Mouse (Mus musculus): ENCODE measurements around the gene Olfr1065. TPM values are rescaled to one million over a fixed set of nuclear protein-coding genes. Genes with fewer than 3 reads are reported as not detected.

The Olfr1065 gene
- polyA plus RNA-seq (2017; shearing (Covaris generic)), result not detected

GRCm38 (mm10) chr2:86450491-86450890 is at the start of gene Olfr1065:
TSS of gene Olfr1065 (minus strand) at chr2:86450591.

GRCm38 (mm10) chr2:86487286-86487685 is 36.9 kb upstream of the Olfr1065 start, which contains the start of gene Olfr228:
TSS of gene Olfr228 (minus strand) at chr2:86487386.

GRCm38 (mm10) chr2:86456169-86456568 is 5.8 kb upstream of the Olfr1065 start, which contains the start of gene Olfr1066:
TSS of gene Olfr1066 (minus strand) at chr2:86456269.

GRCm38 (mm10) chr2:86426649-86427048 is 23.7 kb downstream of the Olfr1065 start, which contains the start of gene Olfr1062:
TSS of gene Olfr1062 (minus strand) at chr2:86426749.

GRCm38 (mm10) chr2:86413950-86414349 is 36.4 kb downstream of the Olfr1065 start, which contains the start of gene Olfr1061:
TSS of gene Olfr1061 (minus strand) at chr2:86414050.

Other genes with a start within 250 kb of the Olfr1065 start
- gene Olfr1045, start 247.6 kb downstream of the Olfr1065 start, polyA plus RNA-seq (2017; shearing (Covaris generic)), result not detected
- gene Olfr1046, start 231.3 kb downstream of the Olfr1065 start, polyA plus RNA-seq (2017; shearing (Covaris generic)), result not detected
- not detected for gene Olfr1047, start 219.2 kb downstream of the Olfr1065 start, polyA plus RNA-seq (2017; shearing (Covaris generic))
- gene Olfr1048, start 210.3 kb downstream of the Olfr1065 start, polyA plus RNA-seq (2017; shearing (Covaris generic)), result not detected
- not detected for gene Olfr1049, start 192.3 kb downstream of the Olfr1065 start, polyA plus RNA-seq (2017; shearing (Covaris generic))
- gene Olfr1051, start 171.5 kb downstream of the Olfr1065 start, polyA plus RNA-seq (2017; shearing (Covaris generic)), result not detected
- gene Olfr1052, start 158.1 kb downstream of the Olfr1065 start, polyA plus RNA-seq (2017; shearing (Covaris generic)), result not detected
- gene Olfr1053, start 135.3 kb downstream of the Olfr1065 start, polyA plus RNA-seq (2017; shearing (Covaris generic)), result not detected
- not detected for gene Olfr1054, start 115.2 kb downstream of the Olfr1065 start, polyA plus RNA-seq (2017; shearing (Covaris generic))
- gene Olfr1055, start 100.3 kb downstream of the Olfr1065 start, polyA plus RNA-seq (2017; shearing (Covaris generic)), result not detected
- gene Olfr1056, start 88.1 kb downstream of the Olfr1065 start, polyA plus RNA-seq (2017; shearing (Covaris generic)), result not detected
- not detected for gene Olfr1057, start 72.2 kb downstream of the Olfr1065 start, polyA plus RNA-seq (2017; shearing (Covaris generic))
- gene Olfr1058, start 62.0 kb downstream of the Olfr1065 start, polyA plus RNA-seq (2017; shearing (Covaris generic)), result not detected
- gene Olfr1061, start 36.5 kb downstream of the Olfr1065 start, polyA plus RNA-seq (2017; shearing (Covaris generic)), result not detected
- not detected for gene Olfr1062, start 23.8 kb downstream of the Olfr1065 start, polyA plus RNA-seq (2017; shearing (Covaris generic))
- not detected for gene Olfr1066, start 5.7 kb upstream of the Olfr1065 start, polyA plus RNA-seq (2017; shearing (Covaris generic))
- gene Olfr228, start 36.8 kb upstream of the Olfr1065 start, polyA plus RNA-seq (2017; shearing (Covaris generic)), result not detected
- 0.41 TPM for gene Olfr1076, start 57.9 kb upstream of the Olfr1065 start, polyA plus RNA-seq (2017; shearing (Covaris generic))
- gene Olfr1079, start 91.9 kb upstream of the Olfr1065 start, polyA plus RNA-seq (2017; shearing (Covaris generic)), result not detected
- gene Olfr1080, start 107.6 kb upstream of the Olfr1065 start, polyA plus RNA-seq (2017; shearing (Covaris generic)), result 0.24 TPM
- not detected for gene Olfr1082, start 148.4 kb upstream of the Olfr1065 start, polyA plus RNA-seq (2017; shearing (Covaris generic))
- not detected for gene Olfr1084, start 189.1 kb upstream of the Olfr1065 start, polyA plus RNA-seq (2017; shearing (Covaris generic))
- not detected for gene Olfr1085, start 211.4 kb upstream of the Olfr1065 start, polyA plus RNA-seq (2017; shearing (Covaris generic))
- gene Olfr1086, start 229.5 kb upstream of the Olfr1065 start, polyA plus RNA-seq (2017; shearing (Covaris generic)), result not detected
- gene Olfr1087, start 247.8 kb upstream of the Olfr1065 start, polyA plus RNA-seq (2017; shearing (Covaris generic)), result not detected

All from effector memory CD4-positive, alpha-beta T cell, adult 7 months (primary cell).